11 mouse cellular contexts compared by ENCODE assay signal in the genomic region with DNA sequence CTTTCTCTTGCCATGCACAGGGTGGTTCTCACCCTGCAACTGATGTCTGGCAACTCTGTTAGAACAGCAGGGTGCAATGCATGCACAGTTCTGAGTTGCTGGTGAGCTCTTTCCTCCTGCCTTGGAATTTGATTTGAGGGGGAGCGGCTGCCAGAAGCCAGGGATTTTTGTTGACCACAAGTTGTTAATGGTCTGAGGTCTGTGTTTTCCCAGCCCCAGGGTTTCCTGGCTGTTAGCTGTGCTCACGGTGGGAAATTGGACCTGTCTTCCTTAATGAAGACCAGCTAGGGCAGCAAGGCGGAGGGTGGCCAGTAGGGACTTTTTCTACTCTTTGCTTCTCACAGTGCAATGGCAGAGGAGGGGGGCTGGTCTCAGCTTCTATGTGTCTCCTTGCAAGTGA. TPM values are rescaled to one million over a fixed set of nuclear protein-coding genes. Genes with fewer than 3 reads are reported as not detected.
A peak's percentile ranks its signal among the peaks of the same experiment; 100 is the strongest.
DNase-seq lines count a peak whose midpoint lies in the region; ATAC-seq lines count a peak whose summit lies in the region.
"Had no signal": no experiment of that assay in that cellular context is flagged by ENCODE, and none has a peak within 500 bp of the region (broad histone marks: within the 10 kb centered on the region; RNA-seq: fewer than 3 reads in every experiment).

No protein-coding gene starts in this region.

- H3K4me3 ChIP-seq in midbrain, embryonic 15.5 days: no peak overlapping the region
- H3K4me3 ChIP-seq in midbrain, embryonic 11.5 days (ENCODE audit: low read depth, low read length): no peak overlapping the region
- H3K4me3 ChIP-seq: erythroblast, embryonic 14.5 days had no signal

- H3K27ac ChIP-seq in midbrain, embryonic 15.5 days: 0 out of 2 replicates have a peak overlapping the region, but pooled peaks have one; percentile 38
- no peak overlapping the region for H3K27ac ChIP-seq in midbrain, embryonic 11.5 days (ENCODE audit: low read depth, low read length)

- ATAC-seq in midbrain, embryonic 15.5 days (replicated peaks): no peak
- no peak for ATAC-seq in midbrain, embryonic 11.5 days (ENCODE audit: low FRiP score)

- H3K27me3 ChIP-seq in midbrain, embryonic 15.5 days (replicated peaks): no peaks in the 10 kb centered on the region
- no peaks in the 10 kb centered on the region for H3K27me3 ChIP-seq in midbrain, embryonic 11.5 days (ENCODE audit: control insufficient read depth, insufficient read depth, low read length)

- 42% methylated on average over 3 of the region's 3 CpGs for WGBS in midbrain, embryonic 15.5 days
- 44% methylated on average over 3 of the region's 3 CpGs for WGBS in midbrain, embryonic 11.5 days

- DNase-seq in gastrocnemius, postnatal 14 days: peak; percentile 25
- DNase-seq in gastrocnemius, postnatal 36 days: no peak
- no peak for DNase-seq in midbrain, embryonic 11.5 days (ENCODE audit: low spot score, missing footprints)
- peak; percentile 37 for DNase-seq in kidney, postnatal 14 days
- no peak for DNase-seq in T-cell, adult 2 months (ENCODE audit: low spot score)
- DNase-seq in right cerebral cortex, postnatal 10 days (ENCODE audit: low spot score in 2 of 2): no peak
- no peak for DNase-seq in cerebellum, postnatal 4 days (ENCODE audit: low spot score in 2 of 2)
- DNase-seq: adrenal gland, postnatal 25 days; right cerebral cortex, postnatal 14 days had no signal

- H3K4me1 ChIP-seq in midbrain, embryonic 15.5 days: peaks cover 22% of the 10 kb centered on the region
- H3K4me1 ChIP-seq in midbrain, embryonic 11.5 days (ENCODE audit: control insufficient read depth, insufficient read depth, low read length): no peaks in the 10 kb centered on the region

- H3K9ac ChIP-seq in midbrain, embryonic 15.5 days: no peak overlapping the region
- no peak overlapping the region for H3K9ac ChIP-seq in midbrain, embryonic 11.5 days (ENCODE audit: low read length)

- no peaks in the 10 kb centered on the region for H3K36me3 ChIP-seq in midbrain, embryonic 15.5 days (replicated peaks)
- H3K36me3 ChIP-seq in midbrain, embryonic 11.5 days (ENCODE audit: control insufficient read depth, insufficient read depth, low read length): no peaks in the 10 kb centered on the region

- H3K4me2 ChIP-seq in midbrain, embryonic 15.5 days: no peak overlapping the region
- H3K4me2 ChIP-seq in midbrain, embryonic 11.5 days: no peak overlapping the region

- no peaks in the 10 kb centered on the region for H3K9me3 ChIP-seq in midbrain, embryonic 15.5 days
- H3K9me3 ChIP-seq in midbrain, embryonic 11.5 days (ENCODE audit: control insufficient read depth, low read length): no peaks in the 10 kb centered on the region

- intact Hi-C loops in gastrocnemius, postnatal 14 days (cut with DNase I; ENCODE audit: low total_unique reads): no loop called here
- intact Hi-C loops in gastrocnemius, postnatal 36 days (cut with DNase I): no loop called here

RNA-seq across cellular contexts. Expression of a gene that starts 45.7 kb away (rescaled TPM):
- total RNA-seq in gastrocnemius, postnatal 14 days (2021): 100 to 1,000 TPM; 124 to 170 TPM
- 10 to 100 TPM; 35.4 to 46.1 TPM for total RNA-seq in gastrocnemius, postnatal 36 days (2021)
- polyA plus RNA-seq in midbrain, embryonic 15.5 days (2015; fragmentation: Nextera tagmentation; extraction: Ambion mirVana): 8.7 and 9.5 TPM in 2 replicates
- polyA plus RNA-seq in midbrain, embryonic 11.5 days (2014; fragmentation: Nextera tagmentation; extraction: Ambion mirVana): 19.7 and 21.6 TPM in 2 replicates

Comparison
In these comparisons a context has a peak if more than half of its experiments do, and no peak if none do; other contexts are left out.
1. DNase-seq: peak in gastrocnemius, postnatal 14 days (single experiment) and kidney, postnatal 14 days (single experiment); none in gastrocnemius, postnatal 36 days (0 of 2), midbrain, embryonic 11.5 days (single experiment), T-cell, adult 2 months (single experiment), right cerebral cortex, postnatal 10 days (0 of 2) and cerebellum, postnatal 4 days (0 of 2).